Mouse (Mus musculus) forebrain, postnatal 0 days (tissue): ENCODE results near the gene Shoc2. TPM values are rescaled to one million over a fixed set of nuclear protein-coding genes. Genes with fewer than 3 reads are reported as not detected.

Source experiments
- ATAC-seq: fragments of 200-750 bp; cut with Nextera tagmentation; 2 replicates; pipeline ENCODE4 v1.8.0; 2017; ENCODE audit warnings: mild to moderate bottlenecking, moderate library complexity
- DNase-seq: peaks from one replicate; pipeline ENCODE4 v3.0.0-alpha.2; 2015
- H3K27ac ChIP-seq: fragments of 300-500 bp; sonication (generic); 2 replicates; pipeline ENCODE4 v1.5.1; 2014; ENCODE audit warnings: low read depth, mild to moderate bottlenecking, antibody characterized with exemption, low read length, moderate library complexity, mixed read lengths
- H3K27me3 ChIP-seq: fragments of 300-500 bp; sonication (generic); 2 replicates; pipeline ENCODE4 v1.6.1; 2014; ENCODE audit warnings: mild to moderate bottlenecking, low read length, mixed read lengths; ENCODE audit not compliant: insufficient read depth
- H3K36me3 ChIP-seq: fragments of 300-500 bp; sonication (generic); 2 replicates; pipeline ENCODE4 v1.6.1; 2014; ENCODE audit warnings: mild to moderate bottlenecking, moderate library complexity; ENCODE audit not compliant: insufficient read depth
- H3K4me1 ChIP-seq: fragments of 300-500 bp; sonication (generic); 2 replicates; pipeline ENCODE4 v1.6.1; 2014; ENCODE audit warnings: antibody characterized with exemption; ENCODE audit not compliant: insufficient read depth
- H3K4me2 ChIP-seq: fragments of 300-500 bp; sonication (generic); 2 replicates; pipeline ENCODE4 v1.6.1; 2014; ENCODE audit warnings: low read depth, mild to moderate bottlenecking, moderate library complexity
- H3K4me3 ChIP-seq: fragments of 300-500 bp; sonication (generic); 2 replicates; pipeline ENCODE4 v1.5.1; 2014; ENCODE audit warnings: low read depth, low read length, mixed read lengths
- H3K9ac ChIP-seq: fragments of 300-500 bp; sonication (generic); 2 replicates; pipeline ENCODE4 v1.6.1; 2014; ENCODE audit warnings: mild to moderate bottlenecking
- H3K9me3 ChIP-seq: fragments of 300-500 bp; sonication (generic); 2 replicates; pipeline ENCODE4 v1.6.1; 2016; ENCODE audit warnings: low read length
- CTCF ChIP-seq: sonication (generic); IDR thresholded peaks from 2 replicates; pipeline ENCODE4 v1.5.1; 2016; ENCODE audit warnings: antibody characterized with exemption, control low read depth, low read depth
- WGBS: fragments of 180-500 bp; shearing (Covaris S2); extraction: QIAGEN DNeasy Blood & Tissue Kit; methylation state at CpG from one replicate; pipeline ENCODE4 v1.1.7; 2014; 5-methylcytosine and 5-hydroxymethylcytosine counted together
- polyA plus RNA-seq: library from polyadenylated mRNA; unstranded; fragments of >200 nt; fragmentation: Nextera tagmentation; extraction: Ambion mirVana; gene quantifications from 2 replicates; pipeline ENCODE4 v1.2.1, GENCODE M21; 2015
- total RNA-seq: library from RNA; depleted of rRNA; stranded (reverse); fragments of >200 nt; gene quantifications from 2 replicates; pipeline ENCODE4 v1.2.3, GENCODE M21; 2014; rRNA removed

Shoc2 gene
- total and polyA plus RNA-seq, 2 experiments from 2014 or later = 49.6 to 83.3 TPM

DNA sequence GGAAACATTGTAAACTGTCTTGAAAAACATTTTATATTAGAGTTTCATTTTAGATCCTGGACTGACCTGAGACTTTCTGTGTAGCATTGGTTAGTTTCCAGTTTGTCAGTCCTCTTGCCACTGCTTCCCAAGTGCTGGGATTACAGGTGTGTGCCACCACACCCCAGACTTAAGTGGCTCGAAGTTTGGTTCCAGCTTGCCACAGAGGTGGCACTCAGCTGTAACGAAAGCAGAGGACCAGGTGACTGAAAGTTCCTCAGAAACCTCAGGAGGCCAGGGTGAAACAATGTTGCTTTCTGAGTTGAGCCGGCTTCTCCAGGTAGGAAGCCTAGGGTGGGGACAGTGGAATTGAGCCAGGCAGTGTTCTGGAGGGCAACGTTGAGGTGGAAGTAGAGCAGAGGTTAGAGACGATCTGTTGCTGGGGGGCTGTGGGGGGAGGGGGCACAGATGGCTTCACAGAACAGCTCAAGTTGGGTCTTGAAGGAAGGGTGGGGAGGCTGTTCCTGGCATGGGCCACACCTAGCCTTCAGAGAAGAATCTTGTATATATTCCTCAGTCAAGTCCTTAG lies 128.2 kb downstream of the Shoc2 start:
- Histone ChIP-seq H3K27me3 (no peaks in the 10 kb centered on the region), H3K9ac (no peak overlapping the region), H3K27ac (no peak overlapping the region), H3K36me3 (no peaks in the 10 kb centered on the region), H3K9me3 (no peaks in the 10 kb centered on the region), H3K4me3 (no peak overlapping the region), H3K4me1 (no peaks in the 10 kb centered on the region), H3K4me2 (no peak overlapping the region)
- no peak for TF ChIP-seq CTCF
- WGBS = 79% methylated on average over 5 of the region's 5 CpGs
- ATAC-seq (no peak), DNase-seq (no peak)

DNA sequence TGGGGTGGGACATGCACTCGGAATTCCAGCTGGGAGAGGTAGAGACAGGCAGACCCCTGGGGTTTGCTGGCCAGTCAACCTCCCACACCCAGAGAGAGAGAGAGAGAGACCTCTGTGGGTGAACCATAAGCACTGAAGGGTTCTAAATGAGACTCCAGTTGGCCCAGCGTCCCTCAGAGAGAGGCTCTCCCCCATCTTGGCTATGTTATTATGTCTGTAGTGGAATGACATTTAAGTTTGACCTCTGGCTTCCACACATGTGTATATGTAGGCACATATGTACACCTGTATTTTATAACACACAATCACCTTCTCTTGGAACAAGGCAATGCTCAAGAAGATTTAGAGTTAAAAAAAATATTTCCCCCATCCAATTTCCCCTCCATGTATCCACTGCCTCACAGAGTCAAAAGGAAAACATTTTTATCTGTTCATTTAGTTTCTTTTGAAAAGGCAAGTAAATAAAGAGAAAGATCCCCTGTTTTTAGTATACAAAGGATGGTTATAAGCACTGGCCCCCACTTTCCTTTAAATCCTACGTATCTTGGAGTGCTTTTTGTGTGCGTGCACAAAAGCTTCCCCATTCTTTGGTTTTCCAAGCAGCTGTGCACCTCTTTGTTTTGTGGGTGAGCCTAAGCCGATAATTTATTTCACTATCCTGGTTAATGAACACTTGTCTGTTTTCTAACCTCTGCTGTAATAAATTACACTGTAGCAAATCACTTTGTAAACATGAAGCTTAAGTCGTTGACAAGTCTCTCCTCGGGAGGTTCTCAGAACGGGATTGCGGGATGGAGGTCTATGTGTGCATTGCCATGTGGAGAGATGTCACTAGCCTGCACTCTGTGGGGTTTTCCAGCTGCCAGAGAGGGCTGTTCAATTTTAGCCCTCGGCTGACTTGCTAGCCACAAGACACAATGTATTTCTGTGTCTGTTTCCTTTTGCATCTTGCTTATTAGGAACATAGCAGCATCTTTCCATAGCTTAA lies 132.6 kb downstream of the Shoc2 start:
- Histone ChIP-seq H3K9me3 (no peaks in the 10 kb centered on the region), H3K27me3 (no peaks in the 10 kb centered on the region), H3K4me3 (no peak overlapping the region), H3K27ac (no peak overlapping the region), H3K4me2 (no peak overlapping the region), H3K36me3 (no peaks in the 10 kb centered on the region), H3K9ac (no peak overlapping the region), H3K4me1 (no peaks in the 10 kb centered on the region)
- 18% methylated on average over 10 of the region's 10 CpGs for WGBS
- no peak for TF ChIP-seq CTCF
- no peak for DNase-seq
- ATAC-seq = no peak

DNA sequence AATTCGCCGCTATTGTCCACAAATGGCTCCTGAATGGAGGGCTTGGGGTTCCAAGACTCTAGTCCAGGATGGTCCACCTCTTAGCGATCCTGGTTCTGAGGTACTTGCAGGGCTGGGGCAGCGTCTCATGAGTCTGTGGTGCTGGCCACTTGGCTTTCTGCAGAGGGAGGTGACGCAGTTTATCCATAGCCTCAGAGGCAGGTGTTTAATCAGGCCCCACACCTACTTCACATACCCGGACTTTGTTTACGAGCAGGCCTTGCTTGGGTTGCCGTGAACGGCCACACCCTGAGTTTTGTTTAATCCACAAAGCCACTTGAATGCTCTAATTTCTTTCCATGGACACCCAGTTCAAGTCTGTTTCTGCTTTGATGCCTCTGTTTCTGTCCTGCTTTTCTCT lies 137.2 kb downstream of the Shoc2 start:
- Histone ChIP-seq H3K9ac (no peak overlapping the region), H3K36me3 (no peaks in the 10 kb centered on the region), H3K27ac (no peak overlapping the region), H3K4me2 (no peak overlapping the region), H3K27me3 (no peaks in the 10 kb centered on the region), H3K4me1 (no peaks in the 10 kb centered on the region), H3K4me3 (no peak overlapping the region), H3K9me3 (no peaks in the 10 kb centered on the region)
- DNase-seq = no peak
- no peak for TF ChIP-seq CTCF
- no peak for ATAC-seq
- WGBS = 81% methylated on average over 9 of the region's 9 CpGs

DNA sequence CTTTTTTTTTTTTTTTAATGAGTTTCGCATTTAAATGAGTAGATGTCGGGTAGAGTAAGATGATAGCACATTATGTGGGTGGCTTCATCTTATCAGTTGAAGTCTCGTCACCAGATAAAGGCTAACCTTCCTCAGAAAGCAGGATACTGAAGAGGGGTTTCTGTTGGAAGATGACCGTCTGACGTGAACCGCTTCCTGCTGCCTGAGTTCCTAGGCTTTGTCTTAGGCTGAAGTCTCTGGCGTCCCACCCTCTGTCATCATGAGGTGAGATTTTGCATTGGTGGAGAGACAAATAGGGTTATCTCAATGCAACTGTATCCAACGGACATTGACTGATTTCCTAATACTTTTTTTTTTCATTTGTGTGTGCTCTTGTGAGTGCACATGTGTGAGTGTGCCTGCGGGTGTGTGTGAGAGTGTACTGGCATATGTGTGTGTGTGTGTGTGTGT lies 137.6 kb downstream of the Shoc2 start:
- Histone ChIP-seq H3K4me2 (no peak overlapping the region), H3K36me3 (no peaks in the 10 kb centered on the region), H3K27me3 (no peaks in the 10 kb centered on the region), H3K9ac (no peak overlapping the region), H3K27ac (no peak overlapping the region), H3K4me1 (no peaks in the 10 kb centered on the region), H3K4me3 (no peak overlapping the region), H3K9me3 (no peaks in the 10 kb centered on the region)
- no peak for ATAC-seq
- WGBS = 83% methylated on average over 9 of the region's 9 CpGs
- TF ChIP-seq CTCF = no peak
- no peak for DNase-seq

Other genes starting within 250 kb of the Shoc2 start
- 24.4 and 32.3 TPM in 2 replicates for gene Pdcd4, start 52.1 kb upstream of the Shoc2 start, total RNA-seq
- gene Pdcd4, start 52.1 kb upstream of the Shoc2 start, polyA plus RNA-seq = 55.1 and 82.7 TPM in 2 replicates
- 138 and 189 TPM in 2 replicates for gene Bbip1, start 321 bp downstream of the Shoc2 start, total RNA-seq
- 196 and 240 TPM in 2 replicates for gene Bbip1, start 321 bp downstream of the Shoc2 start, polyA plus RNA-seq
- 9.1 and 17.3 TPM in 2 replicates for gene Adra2a, start 99.8 kb downstream of the Shoc2 start, total RNA-seq
- 1.7 and 2.6 TPM in 2 replicates for gene Adra2a, start 99.8 kb downstream of the Shoc2 start, polyA plus RNA-seq